Mouse (Mus musculus): ENCODE measurements around the gene Derl2. TPM values are rescaled to one million over a fixed set of nuclear protein-coding genes. Genes with fewer than 3 reads are reported as not detected.

Derl2 gene
- polyA plus RNA-seq, 1 experiment from 2014 or later, result 29.4 TPM

DNA sequence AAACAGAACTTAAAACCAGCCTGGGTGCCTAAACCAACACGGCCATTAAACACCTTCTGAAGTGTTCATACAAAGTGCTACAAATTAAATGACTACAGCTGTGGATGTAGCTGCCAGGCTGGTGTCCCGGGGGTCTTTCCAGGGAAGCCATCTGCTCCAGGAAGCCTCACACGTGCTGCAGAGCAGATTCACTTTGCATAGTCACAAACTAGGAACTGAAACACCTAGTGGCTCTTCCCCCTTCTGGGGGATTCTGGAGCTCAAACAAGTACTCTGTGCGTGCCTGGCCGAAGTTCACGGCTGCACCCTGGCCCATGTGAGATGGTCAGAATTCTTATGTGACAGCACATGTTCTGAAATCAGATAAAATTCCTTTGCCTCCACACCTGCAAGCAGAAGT is 39.4 kb downstream of the Derl2 start:
- no peak overlapping the region for H3K9ac ChIP-seq
- WGBS, result 80% methylated on average over 6 of the region's 6 CpGs
- no peak overlapping the region for H3K27ac ChIP-seq (replicated peaks)
- ATAC-seq (ENCODE audit: low FRiP score, low read depth), result no peak
- H3K36me3 ChIP-seq, result peaks cover 67% of the 10 kb centered on the region
- no peaks in the 10 kb centered on the region for H3K9me3 ChIP-seq
- H3K4me1 ChIP-seq (replicated peaks), result peaks cover 12% of the 10 kb centered on the region
- H3K27me3 ChIP-seq, result no peaks in the 10 kb centered on the region
- no peak overlapping the region for H3K4me3 ChIP-seq
- H3K4me2 ChIP-seq, result no peak overlapping the region

- no peak for ATAC-seq (ENCODE audit: low FRiP score, low read depth)
- no peak overlapping the region for H3K27ac ChIP-seq (replicated peaks)
- no peaks in the 10 kb centered on the region for H3K27me3 ChIP-seq
- peaks cover 12% of the 10 kb centered on the region for H3K4me1 ChIP-seq (replicated peaks)
- peaks cover 70% of the 10 kb centered on the region for H3K36me3 ChIP-seq
- no peaks in the 10 kb centered on the region for H3K9me3 ChIP-seq
- no peak overlapping the region for H3K9ac ChIP-seq
- H3K4me2 ChIP-seq, result no peak overlapping the region
- WGBS, result 90% methylated on average over 6 of the region's 6 CpGs
- no peak overlapping the region for H3K4me3 ChIP-seq
Observed at GRCm38 (mm10) chr11:70977293-70977692, 42.3 kb downstream of the Derl2 start.

- Histone ChIP-seq H3K4me3 (no peak overlapping the region), H3K4me1 (replicated peaks) (peaks cover 7% of the 10 kb centered on the region), H3K9ac (no peak overlapping the region), H3K4me2 (no peak overlapping the region), H3K9me3 (no peaks in the 10 kb centered on the region), H3K27ac (replicated peaks) (no peak overlapping the region), H3K27me3 (no peaks in the 10 kb centered on the region), H3K36me3 (peaks cover 58% of the 10 kb centered on the region)
- no peak for ATAC-seq (ENCODE audit: low FRiP score, low read depth)
- WGBS, result 78% methylated on average over 2 of the region's 2 CpGs
Observed at GRCm38 (mm10) chr11:70975193-70975592, 44.4 kb downstream of the Derl2 start.

GRCm38 (mm10) chr11:70973947-70974346 is 45.7 kb downstream of the Derl2 start:
- Histone ChIP-seq H3K36me3 (peaks cover 46% of the 10 kb centered on the region), H3K9me3 (no peaks in the 10 kb centered on the region), H3K27ac (replicated peaks) (no peak overlapping the region), H3K4me1 (replicated peaks) (peaks cover 10% of the 10 kb centered on the region), H3K27me3 (no peaks in the 10 kb centered on the region), H3K4me3 (no peak overlapping the region), H3K9ac (no peak overlapping the region), H3K4me2 (no peak overlapping the region)
- 80% methylated on average over 4 of the region's 4 CpGs for WGBS
- no peak for ATAC-seq (ENCODE audit: low FRiP score, low read depth)

GRCm38 (mm10) chr11:70972586-70972985 is 47.1 kb downstream of the Derl2 start:
- Histone ChIP-seq H3K4me1 (replicated peaks) (peaks cover 21% of the 10 kb centered on the region), H3K9me3 (no peaks in the 10 kb centered on the region), H3K4me2 (no peak overlapping the region), H3K36me3 (peaks cover 32% of the 10 kb centered on the region), H3K27me3 (no peaks in the 10 kb centered on the region), H3K27ac (replicated peaks) (no peak overlapping the region), H3K4me3 (no peak overlapping the region), H3K9ac (no peak overlapping the region)
- 68% methylated on average over 1 of the region's 1 CpGs for WGBS
- no peak for ATAC-seq (ENCODE audit: low FRiP score, low read depth)

- peak overlapping the region; percentile 93 for H3K4me3 ChIP-seq
- peak overlapping the region; percentile 56 for H3K9ac ChIP-seq
- peak overlapping the region; percentile 90 for H3K27ac ChIP-seq (replicated peaks)
- H3K4me2 ChIP-seq, result peak overlapping the region; percentile 87
- whole genome bisulfite sequencing, result 17% methylated on average over 24 of the region's 24 CpGs
- H3K36me3 ChIP-seq, result peaks cover 23% of the 10 kb centered on the region
- ATAC-seq (ENCODE audit: low FRiP score, low read depth), result peak; percentile 49
- no peaks in the 10 kb centered on the region for H3K27me3 ChIP-seq
- H3K4me1 ChIP-seq (replicated peaks), result peaks cover 24% of the 10 kb centered on the region
- H3K9me3 ChIP-seq, result no peaks in the 10 kb centered on the region
Observed at GRCm38 (mm10) chr11:70970560-70971540, 48.8 kb downstream of the Derl2 start.

- Histone ChIP-seq H3K9ac (peak within 1 kb of the TSS; percentile 96), H3K4me1 (replicated peaks) (peaks cover 24% of the 10 kb centered on the region), H3K4me2 (peak within 1 kb of the TSS; percentile 87), H3K27me3 (no peaks in the 10 kb centered on the region), H3K27ac (replicated peaks) (peak within 1 kb of the TSS; percentile 90), H3K36me3 (peaks cover 24% of the 10 kb centered on the region), H3K4me3 (peak within 1 kb of the TSS; percentile 93), H3K9me3 (no peaks in the 10 kb centered on the region)
- ATAC-seq (ENCODE audit: low FRiP score, low read depth), result peak; percentile 98
- 0% methylated on average over 43 of the region's 43 CpGs for WGBS
Observed at GRCm38 (mm10) chr11:70969821-70970559, 49.7 kb downstream of the Derl2 start, which contains the start of the genes Nup88 and Rpain. Gene Nup88 (minus strand): TSS chr11:70969973. Gene Rpain (plus strand): TSS chr11:70970213.

DNA sequence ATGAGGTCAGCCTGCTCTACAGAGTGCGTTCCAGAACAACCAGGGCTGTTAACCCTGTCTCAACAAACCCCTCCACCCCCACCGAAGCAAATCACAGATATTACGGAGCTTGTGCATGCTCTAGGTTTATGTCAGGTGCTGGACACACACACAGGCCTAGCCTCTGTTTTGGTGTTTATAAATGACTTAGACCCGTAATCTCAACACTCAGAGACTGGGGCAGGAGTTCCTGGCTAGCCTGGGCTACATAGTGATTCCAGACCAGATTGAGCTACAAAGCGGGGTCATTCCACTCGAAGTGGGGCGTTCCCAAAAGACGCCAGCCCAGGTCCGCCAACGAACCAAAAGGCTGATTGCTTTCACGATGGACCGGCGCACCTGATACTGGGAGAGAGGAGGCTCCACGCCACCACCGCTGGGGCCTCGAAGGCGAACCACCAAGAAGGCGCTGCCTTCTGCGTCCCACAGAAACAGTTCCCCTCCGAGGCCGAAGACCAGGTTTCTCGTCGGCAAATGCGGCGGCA is 50.3 kb downstream of the Derl2 start:
- ATAC-seq (ENCODE audit: low FRiP score, low read depth), result peak; percentile 10; the same call in 1 of the 2 replicates
- no peaks in the 10 kb centered on the region for H3K9me3 ChIP-seq
- WGBS, result under 1% methylated on average over 25 of the region's 25 CpGs
- peak overlapping the region; percentile 93 for H3K4me3 ChIP-seq
- H3K27ac ChIP-seq (replicated peaks), result peak overlapping the region; percentile 90
- peak overlapping the region; percentile 87 for H3K4me2 ChIP-seq
- H3K27me3 ChIP-seq, result no peaks in the 10 kb centered on the region
- peaks cover 24% of the 10 kb centered on the region for H3K4me1 ChIP-seq (replicated peaks)
- peak overlapping the region; percentile 96 for H3K9ac ChIP-seq
- H3K36me3 ChIP-seq, result peaks cover 28% of the 10 kb centered on the region

DNA sequence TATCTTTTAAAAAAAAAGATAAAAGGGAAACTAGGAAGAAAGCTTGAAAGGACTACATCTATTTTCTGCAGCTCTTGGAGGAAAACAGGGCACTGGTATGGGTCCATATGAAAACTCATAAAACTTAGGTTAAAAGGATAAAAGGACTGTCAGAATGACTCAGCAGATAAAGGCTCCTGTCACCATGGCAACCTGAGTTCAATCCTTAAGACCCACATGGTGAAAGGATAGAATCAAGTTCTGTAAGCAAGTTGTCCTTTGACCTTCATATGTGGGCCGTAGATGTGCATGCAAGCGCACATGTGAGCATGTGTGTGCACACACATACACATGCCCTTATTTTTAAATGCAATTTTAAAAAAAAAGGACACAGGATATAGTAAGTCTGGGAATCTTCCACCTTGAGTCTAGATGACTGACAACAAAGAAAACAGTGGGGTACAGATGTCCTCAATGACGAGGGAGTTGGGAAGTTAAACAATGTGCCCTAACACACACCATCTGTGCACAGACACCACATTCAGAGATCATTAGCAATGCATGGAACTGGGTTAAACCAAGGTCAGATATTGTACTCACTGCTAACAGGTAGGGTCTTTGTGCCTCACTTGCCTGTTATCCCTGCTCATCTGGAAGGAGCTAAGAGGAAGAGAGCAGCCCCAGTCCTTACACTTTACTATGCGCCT is 55.3 kb downstream of the Derl2 start:
- Histone ChIP-seq H3K27me3 (no peaks in the 10 kb centered on the region), H3K4me3 (no peak overlapping the region), H3K4me1 (replicated peaks) (peaks cover 16% of the 10 kb centered on the region), H3K9ac (no peak overlapping the region), H3K4me2 (no peak overlapping the region), H3K36me3 (peaks cover 64% of the 10 kb centered on the region), H3K9me3 (no peaks in the 10 kb centered on the region), H3K27ac (replicated peaks) (no peak overlapping the region)
- no peak for ATAC-seq (ENCODE audit: low FRiP score, low read depth)
- 74% methylated on average over 4 of the region's 4 CpGs for WGBS

DNA sequence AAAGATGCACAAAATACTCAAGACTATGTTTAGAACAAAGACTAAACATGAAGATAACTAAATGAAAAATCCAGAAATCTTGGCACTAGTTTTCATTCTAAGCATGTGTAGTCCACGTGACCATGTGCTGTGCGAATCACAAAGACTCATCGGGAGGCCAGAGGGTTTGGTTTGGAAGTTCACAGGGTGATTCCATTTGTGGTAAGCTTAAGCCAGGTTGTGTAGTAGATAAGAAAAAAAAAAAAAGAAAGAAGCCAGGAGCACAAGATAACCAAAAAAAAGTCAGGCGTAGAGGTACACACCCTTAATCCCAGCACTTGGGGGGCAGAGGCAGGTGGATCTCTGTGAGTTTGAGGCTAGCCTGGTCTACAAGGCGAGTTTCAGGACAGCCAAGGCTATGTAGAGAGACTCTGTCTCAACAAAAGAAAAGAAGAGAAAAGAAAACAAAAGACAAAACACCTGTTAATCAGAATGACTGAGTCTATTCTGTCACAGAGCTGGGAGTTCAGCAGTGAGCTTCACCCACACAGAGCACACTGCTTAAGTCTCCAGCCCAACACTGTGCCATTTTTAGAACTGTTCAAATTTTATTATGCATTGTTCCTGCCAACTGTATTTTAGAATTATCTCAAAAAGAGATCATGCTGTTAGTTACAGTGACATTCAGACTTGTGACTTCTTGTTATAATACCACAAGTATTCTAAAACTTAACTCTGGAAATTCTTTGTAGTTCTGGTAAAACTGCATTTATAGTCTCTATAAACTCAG is 58.7 kb downstream of the Derl2 start:
- Histone ChIP-seq H3K27ac (replicated peaks) (no peak overlapping the region), H3K4me3 (no peak overlapping the region), H3K9me3 (no peaks in the 10 kb centered on the region), H3K4me2 (no peak overlapping the region), H3K36me3 (peaks cover 86% of the 10 kb centered on the region), H3K9ac (no peak overlapping the region), H3K4me1 (replicated peaks) (no peaks in the 10 kb centered on the region), H3K27me3 (no peaks in the 10 kb centered on the region)
- WGBS, result 92% methylated on average over 5 of the region's 5 CpGs
- ATAC-seq (ENCODE audit: low FRiP score, low read depth), result no peak
